Mouse (Mus musculus) 3134 (cell line): ENCODE measurements around the gene Sgms1.
A peak's percentile ranks its signal among the peaks of the same experiment; 100 is the strongest.

Experiments used
- DNase-seq: peaks from one replicate; pipeline ENCODE4 v3.0.0-alpha.2; 2011; ENCODE audit warnings: low spot score; ENCODE audit not compliant: insufficient read length; ENCODE audit errors: extremely low read depth

The Sgms1 gene

GRCm38 (mm10) chr19:32254204-32254603 lies 135.3 kb downstream of the Sgms1 start:
- no peak for DNase-seq

- no peak for DNase-seq
Measured at GRCm38 (mm10) chr19:32252987-32253386, 136.5 kb downstream of the Sgms1 start.

- DNase-seq, result no peak
Measured at GRCm38 (mm10) chr19:32252451-32252850, 137.1 kb downstream of the Sgms1 start.

GRCm38 (mm10) chr19:32249181-32250130 lies 140.1 kb downstream of the Sgms1 start:
- no peak for DNase-seq

- no peak for DNase-seq
Measured at GRCm38 (mm10) chr19:32244881-32245280, 144.6 kb downstream of the Sgms1 start.

- no peak for DNase-seq
Measured at GRCm38 (mm10) chr19:32243246-32243645, 146.3 kb downstream of the Sgms1 start.

GRCm38 (mm10) chr19:32242153-32242552 lies 147.4 kb downstream of the Sgms1 start:
- DNase-seq, result peak; percentile 20

- DNase-seq, result no peak
Measured at GRCm38 (mm10) chr19:32240417-32240990, 149.0 kb downstream of the Sgms1 start.

- DNase-seq, result no peak
Measured at GRCm38 (mm10) chr19:32239925-32240324, 149.6 kb downstream of the Sgms1 start.

GRCm38 (mm10) chr19:32239459-32239792 lies 150.1 kb downstream of the Sgms1 start:
- no peak for DNase-seq

- no peak for DNase-seq
Measured at GRCm38 (mm10) chr19:32238722-32239458, 150.6 kb downstream of the Sgms1 start.

- DNase-seq, result no peak
Measured at GRCm38 (mm10) chr19:32237685-32238084, 151.8 kb downstream of the Sgms1 start.

- no peak for DNase-seq
Measured at GRCm38 (mm10) chr19:32237173-32237583, 152.3 kb downstream of the Sgms1 start.

- DNase-seq, result no peak
Measured at GRCm38 (mm10) chr19:32234717-32235434, 154.6 kb downstream of the Sgms1 start.

GRCm38 (mm10) chr19:32231292-32231691 lies 158.2 kb downstream of the Sgms1 start:
- DNase-seq, result no peak

GRCm38 (mm10) chr19:32230798-32231197 lies 158.7 kb downstream of the Sgms1 start:
- no peak for DNase-seq

- DNase-seq, result no peak
Measured at GRCm38 (mm10) chr19:32230301-32230700, 159.2 kb downstream of the Sgms1 start.

- no peak for DNase-seq
Measured at GRCm38 (mm10) chr19:32229776-32230175, 159.7 kb downstream of the Sgms1 start.

GRCm38 (mm10) chr19:32227175-32227574 lies 162.3 kb downstream of the Sgms1 start:
- no peak for DNase-seq

GRCm38 (mm10) chr19:32225097-32225490 lies 164.4 kb downstream of the Sgms1 start:
- peak; percentile 10 for DNase-seq
